Mouse (Mus musculus) midbrain, postnatal 0 days (tissue): Measurements from ENCODE around the gene Sulf2. TPM values are rescaled to one million over a fixed set of nuclear protein-coding genes. Genes with fewer than 3 reads are reported as not detected.

Experiments used
- ATAC-seq: fragments of 200-750 bp; cut with Nextera tagmentation; 2 replicates; pipeline ENCODE4 v1.8.0; 2017; ENCODE audit warnings: moderate number of reproducible peaks, mild to moderate bottlenecking, moderate TSS enrichment, moderate library complexity; ENCODE audit not compliant: low FRiP score
- DNase-seq: peaks from one replicate; pipeline ENCODE4 v3.0.0-alpha.2; 2015; ENCODE audit warnings: low spot score
- H3K27ac ChIP-seq: fragments of 300-500 bp; sonication (generic); 2 replicates; pipeline ENCODE4 v1.5.1; 2014; ENCODE audit warnings: low read depth, mild to moderate bottlenecking, low read length, mixed read lengths
- H3K27me3 ChIP-seq: fragments of 300-500 bp; sonication (generic); 2 replicates; pipeline ENCODE4 v1.6.1; 2014; ENCODE audit warnings: low read length, control low read depth, mixed read lengths; ENCODE audit not compliant: insufficient read depth
- H3K36me3 ChIP-seq: fragments of 300-500 bp; sonication (generic); 2 replicates; pipeline ENCODE4 v1.6.1; 2014; ENCODE audit warnings: low read length, control low read depth, mixed read lengths; ENCODE audit not compliant: insufficient read depth
- H3K4me1 ChIP-seq: fragments of 300-500 bp; sonication (generic); 2 replicates; pipeline ENCODE4 v1.6.1; 2014; ENCODE audit warnings: mild to moderate bottlenecking, control low read depth, antibody characterized with exemption, low read length, mixed read lengths; ENCODE audit not compliant: insufficient read depth
- H3K4me2 ChIP-seq: fragments of 300-500 bp; sonication (generic); 2 replicates; pipeline ENCODE4 v1.6.1; 2014; ENCODE audit warnings: low read depth, mild to moderate bottlenecking, low read length, mixed read lengths; ENCODE audit not compliant: poor library complexity, severe bottlenecking
- H3K4me3 ChIP-seq: fragments of 300-500 bp; sonication (generic); 2 replicates; pipeline ENCODE4 v1.5.1; 2014; ENCODE audit warnings: low read depth, mild to moderate bottlenecking, low read length, moderate library complexity
- H3K9ac ChIP-seq: fragments of 300-500 bp; sonication (generic); replicated peaks from 2 replicates; pipeline ENCODE4 v1.6.1; 2014; ENCODE audit warnings: mild to moderate bottlenecking, low read length, moderate library complexity, mixed read lengths; ENCODE audit not compliant: poor library complexity, severe bottlenecking
- H3K9me3 ChIP-seq: fragments of 300-500 bp; sonication (generic); 2 replicates; pipeline ENCODE4 v1.6.1; 2016; ENCODE audit warnings: low read length, control low read depth
- CTCF ChIP-seq: IDR thresholded peaks from 2 replicates; pipeline ENCODE4 v1.5.1; 2016; ENCODE audit warnings: antibody characterized with exemption, mild to moderate bottlenecking
- WGBS: fragments of 180-500 bp; shearing (Covaris S2); extraction: QIAGEN DNeasy Blood & Tissue Kit; methylation state at CpG from one replicate; pipeline ENCODE4 v1.1.7; 2014; 5-methylcytosine and 5-hydroxymethylcytosine counted together
- polyA plus RNA-seq: library from polyadenylated mRNA; unstranded; fragments of >200 nt; fragmentation: Nextera tagmentation; extraction: Ambion mirVana; gene quantifications from 2 replicates; pipeline ENCODE4 v1.2.1, GENCODE M21; 2015
- total RNA-seq: library from RNA; depleted of rRNA; stranded (reverse); fragments of >200 nt; gene quantifications from 2 replicates; pipeline ENCODE4 v1.2.3, GENCODE M21; 2014

Sulf2 gene
- total and polyA plus RNA-seq, 2 experiments from 2014 or later: 99.6 to 127 TPM

GRCm38 (mm10) chr2:166162160-166162559 lies 6.7 kb upstream of the Sulf2 start:
- H3K36me3 ChIP-seq: no peaks in the 10 kb centered on the region
- DNase-seq (no peak), ATAC-seq (no peak)
- no peaks in the 10 kb centered on the region; the same call in 1 of the 2 replicates for H3K27me3 ChIP-seq
- 86% methylated on average over 5 of the region's 5 CpGs for WGBS
- no peak overlapping the region for H3K27ac ChIP-seq
- H3K9me3 ChIP-seq: no peaks in the 10 kb centered on the region
- TF ChIP-seq CTCF: no peak
- H3K4me1 ChIP-seq: no peaks in the 10 kb centered on the region
- no peak overlapping the region for H3K4me2 ChIP-seq
- H3K9ac ChIP-seq: no peak overlapping the region
- no peak overlapping the region for H3K4me3 ChIP-seq

- H3K9ac ChIP-seq: no peak overlapping the region
- H3K9me3 ChIP-seq: no peaks in the 10 kb centered on the region
- H3K4me1 ChIP-seq: no peaks in the 10 kb centered on the region; the same call in 1 of the 2 replicates
- 92% methylated on average over 7 of the region's 7 CpGs for WGBS
- DNase-seq (no peak), ATAC-seq (no peak)
- H3K27ac ChIP-seq: no peak overlapping the region
- H3K4me3 ChIP-seq: no peak overlapping the region
- no peaks in the 10 kb centered on the region for H3K36me3 ChIP-seq
- H3K4me2 ChIP-seq: no peak overlapping the region
- TF ChIP-seq CTCF: 0 out of 2 replicates have a peak, but pooled peaks have one; percentile 4
- H3K27me3 ChIP-seq: no peaks in the 10 kb centered on the region; the same call in 1 of the 2 replicates
These were observed 3.8 kb upstream of the Sulf2 start for GRCm38 (mm10) chr2:166159276-166159675.

- Histone ChIP-seq H3K36me3 (no peaks in the 10 kb centered on the region), H3K27ac (no peak overlapping the region), H3K4me2 (no peak overlapping the region), H3K9ac (no peak overlapping the region), H3K27me3 (no peaks in the 10 kb centered on the region; the same call in 1 of the 2 replicates), H3K4me1 (peaks cover 4% of the 10 kb centered on the region; the same call in 1 of the 2 replicates), H3K9me3 (no peaks in the 10 kb centered on the region), H3K4me3 (no peak overlapping the region)
- WGBS: 80% methylated on average over 12 of the region's 12 CpGs
- DNase-seq: no peak
- no peak for TF ChIP-seq CTCF
- no peak for ATAC-seq
These were observed 2.5 kb upstream of the Sulf2 start for GRCm38 (mm10) chr2:166157767-166158561.

GRCm38 (mm10) chr2:166157144-166157543 lies 1.7 kb upstream of the Sulf2 start:
- no peak overlapping the region for H3K27ac ChIP-seq
- DNase-seq (no peak), ATAC-seq (no peak)
- no peak for TF ChIP-seq CTCF
- H3K9me3 ChIP-seq: no peaks in the 10 kb centered on the region
- no peak overlapping the region for H3K4me2 ChIP-seq
- WGBS: 85% methylated on average over 2 of the region's 2 CpGs
- no peak overlapping the region for H3K4me3 ChIP-seq
- peaks cover 7% of the 10 kb centered on the region for H3K4me1 ChIP-seq
- no peaks in the 10 kb centered on the region for H3K36me3 ChIP-seq
- H3K9ac ChIP-seq: no peak overlapping the region
- no peaks in the 10 kb centered on the region; the same call in 1 of the 2 replicates for H3K27me3 ChIP-seq

- no peak overlapping the region for H3K27ac ChIP-seq
- DNase-seq (no peak), ATAC-seq (no peak)
- no peaks in the 10 kb centered on the region; the same call in 1 of the 2 replicates for H3K27me3 ChIP-seq
- no peaks in the 10 kb centered on the region for H3K36me3 ChIP-seq
- no peak overlapping the region for H3K4me3 ChIP-seq
- no peak for TF ChIP-seq CTCF
- peak overlapping the region; percentile 95; the same call in 1 of the 2 replicates for H3K4me2 ChIP-seq
- no peaks in the 10 kb centered on the region for H3K9me3 ChIP-seq
- peaks cover 17% of the 10 kb centered on the region for H3K4me1 ChIP-seq
- 22% methylated on average over 12 of the region's 12 CpGs for WGBS
- H3K9ac ChIP-seq: no peak overlapping the region
These were observed 659 bp upstream of the Sulf2 start for GRCm38 (mm10) chr2:166156122-166156521.
